Mouse (Mus musculus) erythroblast, embryonic 14.5 days (primary cell): Measurements from ENCODE around the gene Cyp2c54.

ENCODE experiments used
- GATA1 ChIP-seq: IDR thresholded peaks from 2 replicates; pipeline ENCODE4 v1.6.1; 2012; ENCODE audit warnings: low read length, inconsistent platforms, mixed read lengths
- TAL1 ChIP-seq: IDR thresholded peaks from 3 replicates; pipeline ENCODE4 v1.6.1; 2012; ENCODE audit warnings: low read length, inconsistent platforms, mixed read lengths

- no peak for TF ChIP-seq TAL1
- no peak for TF ChIP-seq GATA1
These were observed 84.2 kb downstream of the Cyp2c54 start for GRCm38 (mm10) chr19:39989471-39989870.
